Mouse (Mus musculus) limb, embryonic 13.5 days (tissue): ENCODE measurements around the gene Atl1. TPM values are rescaled to one million over a fixed set of nuclear protein-coding genes. Genes with fewer than 3 reads are reported as not detected.
A peak's percentile ranks its signal among the peaks of the same experiment; 100 is the strongest.

ENCODE experiments used
- ATAC-seq: fragments of 200-750 bp; cut with Nextera tagmentation; 2 replicates; pipeline ENCODE4 v1.8.0; 2017; ENCODE audit warnings: low read depth, moderate number of reproducible peaks, moderate TSS enrichment; ENCODE audit not compliant: low FRiP score
- H3K27ac ChIP-seq: fragments of 300-500 bp; sonication (generic); 2 replicates; pipeline ENCODE4 v1.5.1; 2015; ENCODE audit warnings: inconsistent platforms, mild to moderate bottlenecking, moderate library complexity
- H3K27me3 ChIP-seq: fragments of 300-500 bp; sonication (generic); 2 replicates; pipeline ENCODE4 v1.6.1; 2015; ENCODE audit warnings: mild to moderate bottlenecking, inconsistent platforms
- H3K36me3 ChIP-seq: fragments of 300-500 bp; sonication (generic); 2 replicates; pipeline ENCODE4 v1.6.1; 2015; ENCODE audit warnings: inconsistent platforms, mild to moderate bottlenecking, moderate library complexity
- H3K4me1 ChIP-seq: fragments of 300-500 bp; sonication (generic); 2 replicates; pipeline ENCODE4 v1.6.1; 2015; ENCODE audit warnings: inconsistent platforms
- H3K4me2 ChIP-seq: fragments of 300-500 bp; sonication (generic); replicated peaks from 2 replicates; pipeline ENCODE4 v1.6.1; 2015; ENCODE audit warnings: inconsistent platforms, mild to moderate bottlenecking, moderate library complexity
- H3K4me3 ChIP-seq: fragments of 300-500 bp; sonication (generic); 2 replicates; pipeline ENCODE4 v1.5.1; 2015; ENCODE audit warnings: moderate library complexity, mild to moderate bottlenecking, inconsistent platforms
- H3K9ac ChIP-seq: fragments of 300-500 bp; sonication (generic); 2 replicates; pipeline ENCODE4 v1.6.1; 2015; ENCODE audit warnings: mild to moderate bottlenecking, inconsistent platforms
- H3K9me3 ChIP-seq: fragments of 300-500 bp; sonication (generic); 2 replicates; pipeline ENCODE4 v1.6.1; 2016; ENCODE audit warnings: inconsistent platforms
- WGBS: fragments of 180-500 bp; shearing (Covaris S2); methylation state at CpG from one replicate; pipeline ENCODE4 v1.1.7; 2015; 5-methylcytosine and 5-hydroxymethylcytosine counted together
- polyA plus RNA-seq: library from polyadenylated mRNA; unstranded; fragments of >200 nt; fragmentation: Nextera tagmentation; extraction: Ambion mirVana; gene quantifications from 2 replicates; pipeline ENCODE4 v1.2.1, GENCODE M21; 2015

The Atl1 gene
- polyA plus RNA-seq, 1 experiment from 2014 or later: 6.1 TPM

DNA sequence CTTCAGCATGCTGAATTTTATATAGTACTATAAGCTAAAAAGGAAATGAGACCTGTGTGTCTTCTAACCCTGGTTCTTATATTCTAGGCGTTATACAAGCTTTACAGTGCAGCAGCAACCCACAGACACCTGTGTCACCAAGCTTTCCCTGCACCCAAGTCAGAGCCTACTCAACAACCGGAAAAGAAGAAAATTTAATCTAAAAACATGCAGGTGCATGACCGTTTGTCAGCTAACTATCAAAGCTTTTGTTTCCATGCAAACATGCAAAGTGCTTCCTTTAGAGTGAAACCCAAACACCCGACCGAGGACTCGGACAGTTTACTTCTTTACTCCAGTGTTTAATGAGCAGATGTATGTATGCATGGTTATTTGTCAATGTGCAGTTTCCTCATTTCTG is 70.7 kb downstream of the Atl1 start:
- no peak overlapping the region for H3K9ac ChIP-seq
- no peaks in the 10 kb centered on the region for H3K9me3 ChIP-seq
- no peak for ATAC-seq
- no peak overlapping the region for H3K27ac ChIP-seq
- H3K4me3 ChIP-seq: no peak overlapping the region
- H3K36me3 ChIP-seq: peaks cover 73% of the 10 kb centered on the region
- 92% methylated on average over 6 of the region's 6 CpGs for WGBS
- H3K4me1 ChIP-seq: no peaks in the 10 kb centered on the region
- H3K4me2 ChIP-seq: no peak overlapping the region
- H3K27me3 ChIP-seq: no peaks in the 10 kb centered on the region

DNA sequence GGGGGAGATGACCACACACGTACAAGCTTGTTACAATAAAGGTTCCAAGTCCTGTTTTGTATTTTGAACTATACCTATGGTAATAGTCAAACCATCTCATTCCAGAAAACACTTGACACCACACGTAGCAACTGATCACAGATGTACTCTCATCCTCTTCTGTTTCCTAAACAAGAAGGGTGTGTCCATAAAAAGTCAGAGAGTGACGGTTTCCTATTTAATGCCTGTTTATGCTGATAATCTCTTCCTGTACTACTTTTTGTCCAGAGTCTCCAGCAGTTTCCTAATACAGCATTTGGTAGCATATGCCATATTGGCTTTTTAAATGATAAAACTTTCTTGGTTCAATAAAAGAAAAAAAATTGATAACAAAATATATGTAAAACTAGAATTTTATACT is 73.2 kb downstream of the Atl1 start:
- H3K4me2 ChIP-seq: no peak overlapping the region
- ATAC-seq: no peak
- 88% methylated on average over 3 of the region's 3 CpGs for WGBS
- no peak overlapping the region for H3K27ac ChIP-seq
- H3K9me3 ChIP-seq: no peaks in the 10 kb centered on the region
- no peaks in the 10 kb centered on the region for H3K4me1 ChIP-seq
- H3K36me3 ChIP-seq: peaks cover 84% of the 10 kb centered on the region
- H3K4me3 ChIP-seq: no peak overlapping the region
- no peaks in the 10 kb centered on the region for H3K27me3 ChIP-seq
- no peak overlapping the region for H3K9ac ChIP-seq

DNA sequence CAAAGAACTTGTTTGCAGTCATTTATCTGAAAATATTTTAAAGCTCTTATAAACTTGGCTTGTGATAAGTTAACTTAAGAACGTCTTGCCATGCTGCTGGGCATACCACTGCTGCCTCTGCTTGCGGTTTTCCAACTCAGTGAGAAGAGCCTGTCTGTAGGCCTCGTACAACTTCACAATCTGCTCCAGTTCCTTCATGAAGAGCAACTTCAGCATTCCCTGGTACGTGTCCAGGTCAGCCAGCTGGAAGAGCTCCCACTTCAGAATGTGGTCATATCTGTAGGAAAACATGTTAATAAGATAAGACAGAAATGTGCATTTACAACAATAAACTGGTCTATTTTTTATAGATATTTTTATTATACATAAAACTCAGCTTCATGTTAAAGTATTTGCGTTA is 73.7 kb downstream of the Atl1 start:
- Histone ChIP-seq H3K27ac (no peak overlapping the region), H3K4me1 (no peaks in the 10 kb centered on the region), H3K9me3 (no peaks in the 10 kb centered on the region), H3K4me2 (no peak overlapping the region), H3K27me3 (no peaks in the 10 kb centered on the region), H3K9ac (no peak overlapping the region), H3K4me3 (no peak overlapping the region), H3K36me3 (peaks cover 85% of the 10 kb centered on the region)
- no peak for ATAC-seq
- 85% methylated on average over 5 of the region's 5 CpGs for WGBS

DNA sequence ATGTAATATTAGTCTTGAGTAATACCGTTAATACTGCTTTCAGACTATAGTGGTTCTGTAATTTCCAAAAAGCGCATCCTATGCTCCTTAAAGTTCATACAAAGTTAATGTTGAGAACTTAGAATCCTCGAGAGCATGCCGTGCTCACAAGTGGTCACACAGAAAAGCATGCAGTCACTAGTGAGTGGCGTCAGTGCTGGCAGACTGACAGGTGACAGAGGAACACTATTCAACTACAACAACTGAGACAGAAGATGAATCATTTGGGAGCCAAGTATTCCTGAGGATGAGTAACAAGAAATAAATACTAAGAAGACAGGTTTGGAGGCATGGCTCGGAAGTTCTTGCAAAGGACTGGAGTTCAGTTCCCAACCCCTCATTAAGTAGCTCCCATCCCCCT is 74.7 kb downstream of the Atl1 start:
- no peak for ATAC-seq
- Histone ChIP-seq H3K9ac (no peak overlapping the region), H3K4me1 (no peaks in the 10 kb centered on the region), H3K27ac (no peak overlapping the region), H3K27me3 (no peaks in the 10 kb centered on the region), H3K4me3 (no peak overlapping the region), H3K9me3 (no peaks in the 10 kb centered on the region), H3K36me3 (peaks cover 85% of the 10 kb centered on the region), H3K4me2 (no peak overlapping the region)
- 91% methylated on average over 6 of the region's 6 CpGs for WGBS

DNA sequence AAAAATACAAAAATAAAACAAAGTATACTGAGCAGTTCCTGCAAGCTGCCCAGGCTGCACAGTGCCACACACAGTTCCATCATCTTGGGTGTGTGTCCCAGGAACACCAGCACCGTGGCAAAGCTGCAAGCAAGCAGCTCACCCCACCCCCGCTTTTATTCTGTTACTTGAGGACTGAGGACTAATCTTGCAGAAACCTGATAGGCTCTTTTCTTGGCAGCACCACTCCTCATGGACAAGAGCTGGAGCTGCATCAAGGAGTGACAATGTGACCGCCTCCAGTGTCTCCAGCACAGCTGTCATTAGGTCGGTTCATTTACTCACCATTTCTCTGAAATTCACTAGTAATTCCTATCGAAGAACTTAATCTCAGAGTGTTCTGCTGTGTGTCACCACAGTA is 75.7 kb downstream of the Atl1 start:
- Histone ChIP-seq H3K4me3 (no peak overlapping the region), H3K27me3 (no peaks in the 10 kb centered on the region), H3K9ac (no peak overlapping the region), H3K9me3 (no peaks in the 10 kb centered on the region), H3K36me3 (peaks cover 83% of the 10 kb centered on the region), H3K27ac (no peak overlapping the region), H3K4me1 (no peaks in the 10 kb centered on the region), H3K4me2 (no peak overlapping the region)
- no peak for ATAC-seq
- 77% methylated on average over 5 of the region's 5 CpGs for WGBS

DNA sequence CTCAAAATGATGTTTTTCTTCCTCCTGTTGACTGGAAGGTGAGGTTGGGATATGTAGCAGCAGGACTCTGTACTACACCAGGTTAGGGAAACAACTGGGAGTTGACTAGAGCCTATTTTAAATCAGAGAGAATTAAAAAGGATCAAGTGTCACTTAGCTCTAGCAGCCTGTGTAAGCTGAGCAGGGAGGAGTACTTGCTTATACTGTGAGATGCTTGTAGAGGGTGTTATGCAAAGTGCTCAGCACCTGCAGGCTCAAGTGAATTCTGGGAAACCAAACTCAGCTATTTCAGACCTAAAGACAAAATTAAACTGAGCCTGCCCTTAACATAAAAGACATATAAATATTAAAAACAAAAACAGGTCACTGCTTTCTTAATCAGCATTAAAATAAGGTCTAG is 81.3 kb downstream of the Atl1 start:
- H3K27ac ChIP-seq: no peak overlapping the region
- no peak for ATAC-seq
- no peak overlapping the region for H3K9ac ChIP-seq
- no peak overlapping the region for H3K4me2 ChIP-seq
- no peak overlapping the region for H3K4me3 ChIP-seq
- H3K27me3 ChIP-seq: no peaks in the 10 kb centered on the region
- H3K9me3 ChIP-seq: no peaks in the 10 kb centered on the region
- peaks cover 63% of the 10 kb centered on the region for H3K36me3 ChIP-seq
- H3K4me1 ChIP-seq: 0 out of 2 replicates have a peak, but pooled peaks cover 5% of the 10 kb centered on the region

DNA sequence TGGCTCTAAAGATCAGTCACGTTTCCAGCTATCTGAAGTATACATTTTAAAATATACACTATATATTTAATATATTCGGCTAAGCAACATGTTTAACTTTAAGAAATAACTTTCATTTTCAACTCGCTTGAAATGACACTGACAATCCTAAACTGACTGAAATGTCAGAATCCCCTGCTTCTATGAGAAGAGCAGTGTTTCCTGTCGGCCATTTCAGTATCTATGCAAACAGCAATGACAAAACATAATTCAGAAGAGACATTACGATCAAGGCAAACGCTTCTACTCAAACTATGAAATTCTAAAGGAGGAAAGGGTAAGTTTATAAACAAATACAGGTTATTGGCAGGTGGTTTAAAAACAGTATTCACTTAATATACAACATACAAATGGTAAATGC is 84.3 kb downstream of the Atl1 start:
- Histone ChIP-seq H3K4me2 (no peak overlapping the region), H3K36me3 (peaks cover 54% of the 10 kb centered on the region), H3K9ac (no peak overlapping the region), H3K4me1 (0 out of 2 replicates have a peak, but pooled peaks cover 5% of the 10 kb centered on the region), H3K9me3 (no peaks in the 10 kb centered on the region), H3K27ac (no peak overlapping the region), H3K27me3 (no peaks in the 10 kb centered on the region), H3K4me3 (no peak overlapping the region)
- no peak for ATAC-seq
- 89% methylated on average over 6 of the region's 6 CpGs for WGBS

DNA sequence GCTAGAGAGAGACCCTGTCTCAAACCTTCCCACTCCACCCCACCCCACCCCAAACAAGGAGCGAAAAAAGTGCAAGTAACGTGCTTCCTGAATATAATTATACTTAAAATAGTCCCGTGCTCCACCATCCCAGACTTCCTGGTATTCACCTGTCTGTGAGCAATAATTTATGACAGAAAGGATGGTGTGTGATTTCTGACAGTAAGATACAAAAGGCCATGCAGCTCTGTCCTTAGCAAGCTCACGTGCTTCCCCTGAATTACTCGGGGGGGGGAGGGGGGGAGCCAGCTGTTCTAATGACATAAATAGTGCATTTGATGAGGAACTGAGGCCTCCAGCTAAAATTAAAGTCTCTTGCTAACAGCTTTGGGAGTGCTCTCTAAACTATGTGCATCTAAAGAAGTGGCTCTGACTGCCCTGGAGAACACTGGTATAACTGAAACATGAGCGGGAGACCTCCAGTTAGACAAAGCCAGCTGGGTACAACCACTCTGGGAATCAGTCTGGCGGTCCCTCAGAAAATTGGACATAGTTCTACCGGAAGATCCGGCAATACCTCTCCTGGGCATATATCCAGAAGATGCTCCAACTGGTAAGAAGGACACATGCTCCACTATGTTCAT is 85.1 kb downstream of the Atl1 start:
- H3K27me3 ChIP-seq: no peaks in the 10 kb centered on the region
- WGBS: 67% methylated on average over 9 of the region's 9 CpGs
- peak; percentile 59; the same call in 1 of the 2 replicates for ATAC-seq
- H3K27ac ChIP-seq: no peak overlapping the region
- H3K9me3 ChIP-seq: no peaks in the 10 kb centered on the region
- peaks cover 54% of the 10 kb centered on the region for H3K36me3 ChIP-seq
- no peak overlapping the region for H3K4me3 ChIP-seq
- H3K4me2 ChIP-seq: no peak overlapping the region
- no peak overlapping the region for H3K9ac ChIP-seq
- H3K4me1 ChIP-seq: 0 out of 2 replicates have a peak, but pooled peaks cover 5% of the 10 kb centered on the region

DNA sequence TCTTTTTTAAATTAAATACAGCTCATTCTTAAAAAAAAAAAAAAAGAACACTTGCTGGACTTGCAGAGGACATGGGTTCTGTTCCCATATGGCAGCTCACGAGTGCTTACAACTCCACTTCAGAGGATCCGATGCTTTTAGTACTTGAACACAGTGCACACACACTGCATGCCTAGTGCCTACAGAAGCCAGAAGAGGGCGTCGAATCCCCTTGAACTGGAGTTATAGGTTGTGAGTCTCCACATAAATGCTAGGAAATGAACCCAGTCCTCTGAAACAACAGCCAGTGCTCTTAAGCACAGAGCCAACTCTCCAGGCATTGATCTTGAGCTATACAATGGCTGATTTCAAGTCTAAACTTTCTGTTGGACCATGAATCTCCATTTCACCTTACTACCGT is 90.5 kb downstream of the Atl1 start:
- Histone ChIP-seq H3K9me3 (no peaks in the 10 kb centered on the region), H3K27me3 (no peaks in the 10 kb centered on the region), H3K27ac (no peak overlapping the region), H3K9ac (no peak overlapping the region), H3K36me3 (peaks cover 48% of the 10 kb centered on the region), H3K4me1 (peaks cover 17% of the 10 kb centered on the region), H3K4me3 (no peak overlapping the region), H3K4me2 (no peak overlapping the region)
- ATAC-seq: no peak
- 78% methylated on average over 5 of the region's 5 CpGs for WGBS

DNA sequence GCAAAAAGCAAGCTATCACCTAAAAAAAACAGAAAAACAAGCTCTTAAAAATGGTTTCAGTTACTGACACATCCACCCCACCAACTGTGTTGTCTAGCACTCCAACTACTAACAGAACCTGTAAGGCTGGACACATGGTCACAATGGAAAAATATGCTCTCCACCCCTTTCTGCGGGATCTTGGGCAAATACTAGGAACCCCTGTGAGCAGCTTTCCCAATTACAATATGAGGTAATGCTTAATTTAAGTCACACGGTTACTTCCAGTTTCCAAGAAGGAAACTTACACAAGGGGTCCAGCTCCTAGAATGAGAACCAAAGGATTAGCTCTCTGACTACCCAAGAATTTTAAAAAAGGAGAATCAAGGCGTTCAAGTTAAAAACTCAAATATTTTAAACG is 93.1 kb downstream of the Atl1 start:
- WGBS: 28% methylated on average over 4 of the region's 4 CpGs
- H3K36me3 ChIP-seq: peaks cover 37% of the 10 kb centered on the region
- no peaks in the 10 kb centered on the region for H3K27me3 ChIP-seq
- H3K9me3 ChIP-seq: no peaks in the 10 kb centered on the region
- no peak for ATAC-seq
- peak overlapping the region; percentile 97 for H3K9ac ChIP-seq
- H3K27ac ChIP-seq: no peak overlapping the region
- H3K4me1 ChIP-seq: peaks cover 17% of the 10 kb centered on the region
- peak overlapping the region; percentile 70 for H3K4me2 ChIP-seq
- peak overlapping the region; percentile 91 for H3K4me3 ChIP-seq

DNA sequence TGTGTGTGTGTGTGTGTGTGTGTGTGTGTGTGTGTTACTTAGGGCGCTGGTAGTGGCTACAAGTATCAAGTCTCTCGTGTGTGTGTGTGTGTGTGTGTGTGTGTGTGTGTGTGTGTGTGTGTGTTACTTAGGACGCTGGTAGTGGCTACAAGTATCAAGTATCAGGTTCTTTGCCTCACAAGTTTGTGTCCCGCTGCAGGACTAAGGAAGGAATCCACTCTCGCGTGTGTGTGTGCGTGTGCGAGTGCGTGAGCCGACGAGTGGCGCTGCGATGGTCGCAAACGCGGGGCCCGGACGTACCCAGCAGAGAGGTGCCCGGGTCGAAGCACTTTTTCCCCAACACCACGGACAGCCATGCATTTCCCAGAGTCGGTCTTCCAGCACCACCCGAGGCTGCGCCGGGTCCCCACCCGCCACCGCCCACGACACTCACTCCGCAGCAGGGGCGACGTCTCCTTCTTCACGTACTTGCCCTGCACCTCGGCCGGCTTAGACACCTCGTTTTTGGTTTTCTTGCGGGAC is 93.9 kb downstream of the Atl1 start:
- H3K4me2 ChIP-seq: peak overlapping the region; percentile 70
- H3K36me3 ChIP-seq: peaks cover 31% of the 10 kb centered on the region
- 0% methylated on average over 33 of the region's 36 CpGs for whole genome bisulfite sequencing
- H3K4me3 ChIP-seq: peak overlapping the region; percentile 91
- H3K27me3 ChIP-seq: no peaks in the 10 kb centered on the region
- H3K9ac ChIP-seq: peak overlapping the region; percentile 97
- H3K4me1 ChIP-seq: peaks cover 17% of the 10 kb centered on the region
- peak; percentile 74 for ATAC-seq
- peak overlapping the region; percentile 92 for H3K27ac ChIP-seq
- no peaks in the 10 kb centered on the region for H3K9me3 ChIP-seq

DNA sequence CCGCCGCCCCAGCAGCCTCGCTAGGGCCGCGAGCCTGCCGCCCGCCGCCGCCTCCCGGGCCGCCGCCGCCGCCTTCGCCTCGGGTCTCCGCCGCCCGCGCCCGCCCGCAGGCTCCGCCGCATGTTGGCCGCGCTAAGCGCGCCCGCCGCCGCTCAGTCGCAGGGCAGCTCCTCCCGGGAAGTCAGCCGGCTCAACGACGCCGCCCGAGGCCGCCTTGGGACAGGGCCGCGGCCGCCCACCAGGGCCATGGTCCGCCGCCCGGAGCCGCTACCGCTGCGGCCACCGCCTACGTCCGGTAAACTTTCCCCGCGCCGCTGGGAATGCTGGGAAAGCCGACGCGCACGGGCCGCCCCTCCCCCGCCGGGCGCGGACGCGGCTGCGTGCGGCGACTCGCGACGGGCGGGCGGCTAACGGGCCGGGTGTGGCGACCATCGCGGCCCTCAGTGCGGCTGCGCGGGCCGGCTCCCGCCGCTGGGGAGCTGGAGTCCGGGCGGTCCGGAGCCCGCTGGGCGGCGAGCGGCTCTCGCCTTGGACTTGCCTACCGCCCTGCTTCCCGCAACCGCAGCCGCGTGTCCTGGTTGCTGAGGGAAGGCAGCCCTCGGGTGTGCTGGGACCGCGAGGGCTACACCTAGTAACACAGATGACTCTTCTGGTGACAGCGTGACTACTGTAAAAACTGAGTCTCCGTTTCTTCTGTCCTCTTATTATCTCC is 94.5 kb downstream of the Atl1 start, which contains the start of gene Sav1:
Gene Sav1, minus strand, starts transcription at position 217 of the 712 bp plus-strand sequence.
- WGBS: under 1% methylated on average over 90 of the region's 102 CpGs
- Histone ChIP-seq H3K4me1 (peaks cover 17% of the 10 kb centered on the region), H3K27ac (peak within 1 kb of the TSS; percentile 92), H3K9me3 (no peaks in the 10 kb centered on the region), H3K4me2 (peak within 1 kb of the TSS; percentile 70), H3K27me3 (no peaks in the 10 kb centered on the region), H3K36me3 (peaks cover 25% of the 10 kb centered on the region), H3K9ac (peak within 1 kb of the TSS; percentile 97), H3K4me3 (peak within 1 kb of the TSS; percentile 91)
- ATAC-seq: peak; percentile 92
